12 mouse cellular contexts compared by ENCODE assay signal in genomic region chr11:69894671-69895070, GRCm38 (mm10). TPM values are rescaled to one million over a fixed set of nuclear protein-coding genes. Genes with fewer than 3 reads are reported as not detected.
DNase-seq lines count a peak whose midpoint lies in the region; ATAC-seq and TF ChIP-seq lines count a peak whose summit lies in the region.
"Had no signal": no experiment of that assay in that cellular context is flagged by ENCODE, and none has a peak within 500 bp of the region (broad histone marks: within the 10 kb centered on the region; RNA-seq: fewer than 3 reads in every experiment).

No protein-coding gene starts in this region.

- no peaks in the 10 kb centered on the region for H3K36me3 ChIP-seq in ES-E14 (ENCODE audit: control insufficient read depth, insufficient read depth, low read length, poor library complexity, severe bottlenecking)
- no peaks in the 10 kb centered on the region for H3K36me3 ChIP-seq in lung, postnatal 0 days (ENCODE audit: insufficient read depth, low read length)
- H3K36me3 ChIP-seq in splenic B cell, adult 2 months (ENCODE audit: control insufficient read depth, insufficient read depth, low read length, poor library complexity, severe bottlenecking) = peaks cover 9% of the 10 kb centered on the region
- no peaks in the 10 kb centered on the region for H3K36me3 ChIP-seq in midbrain, postnatal 0 days (ENCODE audit: insufficient read depth, low read length)
- H3K36me3 ChIP-seq in hindbrain, embryonic 13.5 days = peaks cover 3% of the 10 kb centered on the region; the same call in 1 of the 2 replicates
- H3K36me3 ChIP-seq: midbrain, embryonic 15.5 days had no signal

- 69% methylated on average over 5 of the region's 5 CpGs for WGBS in lung, postnatal 0 days
- WGBS in midbrain, postnatal 0 days = 89% methylated on average over 5 of the region's 5 CpGs
- 80% methylated on average over 5 of the region's 5 CpGs for WGBS in hindbrain, embryonic 13.5 days

- no peak overlapping the region for H3K4me2 ChIP-seq in lung, postnatal 0 days (replicated peaks; ENCODE audit: low read depth, low read length)
- no peak overlapping the region for H3K4me2 ChIP-seq in midbrain, postnatal 0 days (ENCODE audit: low read depth, low read length, poor library complexity, severe bottlenecking)
- no peak overlapping the region for H3K4me2 ChIP-seq in hindbrain, embryonic 13.5 days
- H3K4me2 ChIP-seq: midbrain, embryonic 15.5 days had no signal

- in situ Hi-C loops in ES-E14 (cut with MboI; ENCODE audit: low sequenced_read_pairs in 2 of 2, unreplicated experiment in 2 of 2) = no loop called here

- H3K9me3 ChIP-seq in ES-E14 (ENCODE audit: control insufficient read depth, insufficient read depth, low read depth, low read length) = no peaks in the 10 kb centered on the region
- H3K9me3 ChIP-seq in lung, postnatal 0 days (ENCODE audit: low read length) = no peaks in the 10 kb centered on the region
- no peaks in the 10 kb centered on the region for H3K9me3 ChIP-seq in midbrain, postnatal 0 days (ENCODE audit: low read length)
- no peaks in the 10 kb centered on the region for H3K9me3 ChIP-seq in hindbrain, embryonic 13.5 days
- H3K9me3 ChIP-seq: midbrain, embryonic 15.5 days had no signal

- TF ChIP-seq CTCF in lung, postnatal 0 days (IDR thresholded peaks at IDR 0.05) = no peak
- TF ChIP-seq CTCF in midbrain, postnatal 0 days (IDR thresholded peaks at IDR 0.05) = no peak

- peaks cover 10 to 34% of the 10 kb centered on the region in 2 experiments; a peak in 3 of 4 replicates for H3K4me1 ChIP-seq in ES-E14 (ENCODE audit: control insufficient read depth in 2 of 2, insufficient read depth in 2 of 2, low read length in 2 of 2, poor library complexity in 1 of 2)
- H3K4me1 ChIP-seq in lung, postnatal 0 days (ENCODE audit: insufficient read depth, low read depth, low read length) = peaks cover 9% of the 10 kb centered on the region; the same call in 1 of the 2 replicates
- H3K4me1 ChIP-seq in midbrain, postnatal 0 days (ENCODE audit: insufficient read depth, low read length) = peaks cover 4% of the 10 kb centered on the region; the same call in 1 of the 2 replicates
- peaks cover 17% of the 10 kb centered on the region for H3K4me1 ChIP-seq in hindbrain, embryonic 13.5 days (replicated peaks)

- no peak for ATAC-seq in lung, postnatal 0 days
- no peak for ATAC-seq in midbrain, postnatal 0 days (ENCODE audit: low FRiP score)
- ATAC-seq in hindbrain, embryonic 13.5 days (ENCODE audit: low FRiP score) = no peak
- ATAC-seq: midbrain, embryonic 15.5 days had no signal

- no peaks in the 10 kb centered on the region for H3K27me3 ChIP-seq in lung, postnatal 0 days (replicated peaks; ENCODE audit: insufficient read depth, low read length)
- H3K27me3 ChIP-seq in splenic B cell, adult 2 months (ENCODE audit: control insufficient read depth, insufficient read depth, low read length, poor library complexity, severe bottlenecking) = no peaks in the 10 kb centered on the region
- no peaks in the 10 kb centered on the region for H3K27me3 ChIP-seq in midbrain, postnatal 0 days (ENCODE audit: insufficient read depth, low read length)
- 0 out of 2 replicates have a peak, but pooled peaks cover 3% of the 10 kb centered on the region for H3K27me3 ChIP-seq in hindbrain, embryonic 13.5 days
- H3K27me3 ChIP-seq: midbrain, embryonic 15.5 days had no signal

- peak overlapping the region; percentile 44; the same call in 1 of the 2 replicates for H3K9ac ChIP-seq in ES-E14 (ENCODE audit: insufficient read depth, low read depth, low read length, poor library complexity, severe bottlenecking)
- no peak overlapping the region for H3K9ac ChIP-seq in lung, postnatal 0 days (replicated peaks; ENCODE audit: low read depth)
- H3K9ac ChIP-seq in midbrain, postnatal 0 days (replicated peaks; ENCODE audit: low read length, poor library complexity, severe bottlenecking) = no peak overlapping the region
- no peak overlapping the region for H3K9ac ChIP-seq in hindbrain, embryonic 13.5 days
- H3K9ac ChIP-seq: midbrain, embryonic 15.5 days had no signal

- H3K4me3 ChIP-seq in ES-E14 (ENCODE audit: insufficient read depth in 1 of 2, low read depth in 1 of 2, low read length in 2 of 2, poor library complexity in 1 of 2, severe bottlenecking in 1 of 2) = peak overlapping the region in 1 of 2 experiments; percentile 55; a peak in 2 of 4 replicates
- H3K4me3 ChIP-seq in lung, postnatal 0 days (ENCODE audit: low read depth, low read length) = no peak overlapping the region
- H3K4me3 ChIP-seq in midbrain, postnatal 0 days (ENCODE audit: low read depth, low read length) = no peak overlapping the region
- no peak overlapping the region for H3K4me3 ChIP-seq in hindbrain, embryonic 13.5 days
- H3K4me3 ChIP-seq: gastrocnemius, adult 2 months; midbrain, embryonic 15.5 days had no signal

- TF ChIP-seq EP300 in lung, postnatal 0 days (IDR thresholded peaks at IDR 0.05) = no peak

- DNase-seq in adrenal gland, postnatal 14 days = peak; percentile 45
- DNase-seq in adrenal gland, postnatal 36 days = no peak
- DNase-seq in ES-E14 (ENCODE audit: low read depth, low spot score) = no peak
- peak; percentile 23 for DNase-seq in lung, postnatal 0 days (ENCODE audit: low spot score)
- DNase-seq in splenic B cell, adult 2 months (ENCODE audit: low read depth, low spot score) = peak; percentile 85
- no peak for DNase-seq in midbrain, postnatal 0 days (ENCODE audit: low spot score)
- no peak for DNase-seq in cerebellum, adult 18-20 months
- DNase-seq: gastrocnemius, adult 2 months; left cerebral cortex, postnatal 4 days; retina, postnatal 1 day had no signal

- H3K27ac ChIP-seq in ES-E14 (ENCODE audit: insufficient read depth, low read depth, low read length, poor library complexity, severe bottlenecking) = peak overlapping the region; percentile 77; the same call in 1 of the 2 replicates
- no peak overlapping the region for H3K27ac ChIP-seq in lung, postnatal 0 days (ENCODE audit: low read length)
- no peak overlapping the region for H3K27ac ChIP-seq in midbrain, postnatal 0 days (ENCODE audit: low read depth, low read length)
- H3K27ac ChIP-seq in hindbrain, embryonic 13.5 days = no peak overlapping the region
- H3K27ac ChIP-seq: gastrocnemius, adult 2 months; midbrain, embryonic 15.5 days had no signal

TF ChIP-seq in ES-E14, 5 proteins besides CTCF, POLR2A, EP300 and RAD21:
- TF ChIP-seq ZNF384 (IDR thresholded peaks at IDR 0.05; ENCODE audit: low read depth, low read length) = 0 out of 2 replicates have a peak, but pooled peaks have one; percentile 28
- TF ChIP-seq CHD2 (IDR thresholded peaks at IDR 0.05; ENCODE audit: low read depth, low read length) = no peak

RNA-seq across cellular contexts. Expression of gene Acap1, which starts 0.7 kb away (rescaled TPM):
- total RNA-seq in adrenal gland, postnatal 14 days (2021) = 2.1 and 14.4 TPM in 2 replicates
- total RNA-seq in adrenal gland, postnatal 36 days (2021) = under 1 TPM; 0.23 to 0.89 TPM
- total RNA-seq in ES-E14 (2012; rRNA removed) = 9.6 and 14.7 TPM in 2 replicates
- 1.5 and 1.7 TPM in 2 replicates for polyA plus RNA-seq in lung, postnatal 0 days (2015; fragmentation: Nextera tagmentation; extraction: Ambion mirVana)
- 0.66 TPM in 1 of 2 replicates, not detected in the other for total RNA-seq in midbrain, postnatal 0 days (2014; rRNA removed)
- 0.14 TPM in 1 of 2 replicates, not detected in the other for polyA plus RNA-seq in midbrain, postnatal 0 days (2015; fragmentation: Nextera tagmentation; extraction: Ambion mirVana)
- 0.17 and 0.52 TPM in 2 replicates for polyA plus RNA-seq in hindbrain, embryonic 13.5 days (2015; fragmentation: Nextera tagmentation; extraction: Ambion mirVana)

RNA-seq across cellular contexts. Expression of gene 2810408A11Rik, which starts 6.1 kb away (rescaled TPM):
- total RNA-seq in adrenal gland, postnatal 14 days (2021) = 1.8 and 2.1 TPM in 2 replicates
- total RNA-seq in adrenal gland, postnatal 36 days (2021) = 1 to 10 TPM in 1 of 2 experiments, under 1 TPM in 1; 0.46 to 1.4 TPM
- total RNA-seq in ES-E14 (2012; rRNA removed) = 3.3 and 5.7 TPM in 2 replicates
- polyA plus RNA-seq in lung, postnatal 0 days (2015; fragmentation: Nextera tagmentation; extraction: Ambion mirVana) = 6.4 and 7.0 TPM in 2 replicates
- total RNA-seq in midbrain, postnatal 0 days (2014; rRNA removed) = 3.3 and 8.7 TPM in 2 replicates
- 4.8 and 6.2 TPM in 2 replicates for polyA plus RNA-seq in midbrain, postnatal 0 days (2015; fragmentation: Nextera tagmentation; extraction: Ambion mirVana)
- 10.3 and 11.7 TPM in 2 replicates for polyA plus RNA-seq in hindbrain, embryonic 13.5 days (2015; fragmentation: Nextera tagmentation; extraction: Ambion mirVana)

RNA-seq across cellular contexts. Expression of gene Neurl4, which starts 6.2 kb away (rescaled TPM):
- total RNA-seq in adrenal gland, postnatal 14 days (2021) = 45.9 and 48.8 TPM in 2 replicates
- 10 to 100 TPM; 42.5 to 47.5 TPM for total RNA-seq in adrenal gland, postnatal 36 days (2021)
- 66.3 and 98.2 TPM in 2 replicates for total RNA-seq in ES-E14 (2012; rRNA removed)
- 3.8 and 3.9 TPM in 2 replicates for polyA plus RNA-seq in lung, postnatal 0 days (2015; fragmentation: Nextera tagmentation; extraction: Ambion mirVana)
- total RNA-seq in midbrain, postnatal 0 days (2014; rRNA removed) = 112 and 118 TPM in 2 replicates
- polyA plus RNA-seq in midbrain, postnatal 0 days (2015; fragmentation: Nextera tagmentation; extraction: Ambion mirVana) = 15.2 and 16.7 TPM in 2 replicates
- 18.8 and 22.6 TPM in 2 replicates for polyA plus RNA-seq in hindbrain, embryonic 13.5 days (2015; fragmentation: Nextera tagmentation; extraction: Ambion mirVana)

RNA-seq across cellular contexts. Expression of gene Kctd11, which starts 13.5 kb away (rescaled TPM):
- total RNA-seq in adrenal gland, postnatal 14 days (2021) = 4.1 and 4.4 TPM in 2 replicates
- 1 to 10 TPM; 4.2 to 5.4 TPM for total RNA-seq in adrenal gland, postnatal 36 days (2021)
- 3.1 and 5.4 TPM in 2 replicates for total RNA-seq in ES-E14 (2012; rRNA removed)
- polyA plus RNA-seq in lung, postnatal 0 days (2015; fragmentation: Nextera tagmentation; extraction: Ambion mirVana) = 10.1 and 11.4 TPM in 2 replicates
- total RNA-seq in midbrain, postnatal 0 days (2014; rRNA removed) = 0.93 and 1.6 TPM in 2 replicates
- polyA plus RNA-seq in midbrain, postnatal 0 days (2015; fragmentation: Nextera tagmentation; extraction: Ambion mirVana) = 0.57 and 0.92 TPM in 2 replicates
- polyA plus RNA-seq in hindbrain, embryonic 13.5 days (2015; fragmentation: Nextera tagmentation; extraction: Ambion mirVana) = 2.0 and 2.5 TPM in 2 replicates

RNA-seq across cellular contexts. Expression of gene Tmem95, which starts 16.9 kb away (rescaled TPM):
- total RNA-seq in adrenal gland, postnatal 14 days (2021) = not detected in 2 replicates
- not detected for total RNA-seq in adrenal gland, postnatal 36 days (2021)
- total RNA-seq in ES-E14 (2012; rRNA removed) = not detected in 2 replicates
- polyA plus RNA-seq in lung, postnatal 0 days (2015; fragmentation: Nextera tagmentation; extraction: Ambion mirVana) = not detected in 2 replicates
- total RNA-seq in midbrain, postnatal 0 days (2014; rRNA removed) = not detected in 2 replicates
- not detected in 2 replicates for polyA plus RNA-seq in midbrain, postnatal 0 days (2015; fragmentation: Nextera tagmentation; extraction: Ambion mirVana)
- not detected in 2 replicates for polyA plus RNA-seq in hindbrain, embryonic 13.5 days (2015; fragmentation: Nextera tagmentation; extraction: Ambion mirVana)
- total RNA-seq: gastrocnemius, adult 2 months; left cerebral cortex, postnatal 4 days had no signal
- polyA plus RNA-seq: midbrain, embryonic 15.5 days had no signal

Comparison
In these comparisons a context has a peak if more than half of its experiments do, and no peak if none do; other contexts are left out.
1. DNase-seq: peak in adrenal gland, postnatal 14 days (single experiment), lung, postnatal 0 days (single experiment) and splenic B cell, adult 2 months (single experiment); none in adrenal gland, postnatal 36 days (0 of 2), ES-E14 (single experiment), midbrain, postnatal 0 days (single experiment) and cerebellum, adult 18-20 months (0 of 2).